ENCODE assay signal across 15 mouse cellular contexts in the genomic region with DNA sequence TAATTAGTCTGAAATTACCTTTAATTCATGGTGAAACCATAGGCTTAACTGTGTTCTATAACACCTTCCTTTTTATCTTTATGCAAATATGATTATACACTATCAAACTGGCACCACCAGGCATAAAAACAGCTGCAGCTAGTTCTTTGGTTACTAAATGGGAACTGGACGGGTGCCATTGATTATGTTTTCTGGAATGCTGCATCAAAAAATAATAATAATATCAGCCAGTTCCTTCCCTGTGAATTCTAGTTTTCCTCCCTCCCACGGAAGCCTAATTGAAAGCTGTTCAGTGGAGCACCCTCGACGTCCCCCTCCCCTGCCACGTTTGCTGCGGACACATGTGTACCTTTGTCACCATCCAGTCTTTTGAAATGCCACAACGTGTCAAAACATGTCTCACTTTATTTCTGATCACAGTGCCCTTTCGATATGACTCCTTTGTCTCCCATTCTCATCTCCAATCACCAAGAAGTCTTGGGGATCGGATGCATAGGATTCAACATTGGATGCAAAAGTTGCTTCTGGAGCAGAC.
"Had no signal": no experiment of that assay in that cellular context is flagged by ENCODE, and none has a peak within 500 bp of the region (broad histone marks: within the 10 kb centered on the region; RNA-seq: fewer than 3 reads in every experiment).

No protein-coding gene starts in this region.

- H3K27me3 ChIP-seq: intestine, embryonic 15.5 days; liver, embryonic 15.5 days; megakaryocyte, embryonic 14.5 days; midbrain, embryonic 12.5 days had no signal

- H3K4me3 ChIP-seq: intestine, embryonic 15.5 days; liver, embryonic 15.5 days; megakaryocyte, embryonic 14.5 days; midbrain, embryonic 12.5 days had no signal

- H3K4me1 ChIP-seq: intestine, embryonic 15.5 days; liver, embryonic 15.5 days; megakaryocyte, embryonic 14.5 days; midbrain, embryonic 12.5 days had no signal

- H3K4me2 ChIP-seq: intestine, embryonic 15.5 days; liver, embryonic 11.5 days; liver, embryonic 15.5 days; midbrain, embryonic 12.5 days had no signal

- DNase-seq: kidney, adult 18-20 months; kidney, postnatal 10 days; kidney, postnatal 4 days; lung, adult 2 months; right cerebral cortex, adult 18-20 months; right cerebral cortex, postnatal 25 days; thymus, postnatal 4 days had no signal

- H3K36me3 ChIP-seq: intestine, embryonic 15.5 days; liver, embryonic 15.5 days; midbrain, embryonic 12.5 days had no signal

- H3K27ac ChIP-seq: intestine, embryonic 15.5 days; liver, embryonic 15.5 days; macrophage; midbrain, embryonic 12.5 days had no signal

- H3K9me3 ChIP-seq: intestine, embryonic 15.5 days; liver, embryonic 15.5 days; midbrain, embryonic 12.5 days had no signal

- H3K9ac ChIP-seq: intestine, embryonic 15.5 days; liver, embryonic 15.5 days; midbrain, embryonic 12.5 days had no signal

- ATAC-seq: intestine, embryonic 15.5 days; lung, postnatal 0 days; midbrain, embryonic 16.5 days had no signal
